ENCODE assay signal across 24 mouse cellular contexts in the genomic region with DNA sequence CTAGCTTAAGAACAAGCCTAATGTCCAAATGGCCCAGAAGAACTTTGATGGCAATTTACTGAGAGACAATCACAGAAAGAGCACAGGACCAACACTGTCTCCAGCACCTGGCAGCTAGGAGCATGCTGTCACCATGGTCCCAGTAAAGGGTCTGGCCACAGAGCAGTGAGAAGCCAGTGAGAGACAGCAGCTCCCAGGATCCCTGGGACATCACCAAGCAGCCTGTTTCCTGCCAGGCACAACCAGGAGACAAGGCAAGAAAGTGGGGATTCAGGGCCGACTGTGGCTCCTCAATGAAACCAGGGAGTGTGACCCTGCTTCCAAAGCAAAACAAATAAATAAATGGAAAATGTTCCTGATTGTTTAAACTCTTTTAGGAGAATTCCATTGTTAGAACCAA. TPM values are rescaled to one million over a fixed set of nuclear protein-coding genes. Genes with fewer than 3 reads are reported as not detected.
DNase-seq lines count a peak whose midpoint lies in the region; ATAC-seq and TF ChIP-seq lines count a peak whose summit lies in the region.
"Had no signal": no experiment of that assay in that cellular context is flagged by ENCODE, and none has a peak within 500 bp of the region (broad histone marks: within the 10 kb centered on the region; RNA-seq: fewer than 3 reads in every experiment).

No protein-coding gene starts in this region.

- ATAC-seq in hindbrain, embryonic 12.5 days (ENCODE audit: low FRiP score) = no peak
- no peak for ATAC-seq in midbrain, postnatal 0 days (ENCODE audit: low FRiP score)
- no peak for ATAC-seq in intestine, postnatal 0 days
- ATAC-seq: liver, postnatal 0 days had no signal

- H3K27me3 ChIP-seq in hindbrain, embryonic 10.5 days (ENCODE audit: insufficient read depth, poor library complexity, severe bottlenecking) = no peaks in the 10 kb centered on the region
- no peaks in the 10 kb centered on the region for H3K27me3 ChIP-seq in hindbrain, embryonic 12.5 days
- no peaks in the 10 kb centered on the region for H3K27me3 ChIP-seq in midbrain, embryonic 10.5 days (ENCODE audit: low read depth, poor library complexity, severe bottlenecking)
- H3K27me3 ChIP-seq in midbrain, postnatal 0 days (ENCODE audit: insufficient read depth, low read length) = no peaks in the 10 kb centered on the region
- H3K27me3 ChIP-seq in intestine, postnatal 0 days (replicated peaks; ENCODE audit: control insufficient read depth, insufficient read depth, low read length) = no peaks in the 10 kb centered on the region
- H3K27me3 ChIP-seq: embryonic facial prominence, embryonic 13.5 days; stomach, embryonic 15.5 days had no signal

- peak overlapping the region; percentile 85 for H3K27ac ChIP-seq in gastrocnemius, adult 2 months
- peak overlapping the region; percentile 23; the same call in 1 of the 2 replicates for H3K27ac ChIP-seq in hindbrain, embryonic 10.5 days
- no peak overlapping the region for H3K27ac ChIP-seq in hindbrain, embryonic 12.5 days
- peak overlapping the region; percentile 74 for H3K27ac ChIP-seq in midbrain, embryonic 10.5 days (replicated peaks)
- H3K27ac ChIP-seq in midbrain, postnatal 0 days (ENCODE audit: low read depth, low read length) = no peak overlapping the region
- no peak overlapping the region for H3K27ac ChIP-seq in intestine, postnatal 0 days (ENCODE audit: low read depth, low read length)
- H3K27ac ChIP-seq: embryonic facial prominence, embryonic 13.5 days; left cerebral cortex, adult 2 months; stomach, embryonic 15.5 days had no signal

- no peak for TF ChIP-seq CTCF in gastrocnemius, adult 2 months (IDR thresholded peaks at IDR 0.05)
- TF ChIP-seq CTCF in midbrain, postnatal 0 days (IDR thresholded peaks at IDR 0.05) = no peak
- TF ChIP-seq CTCF in intestine, postnatal 0 days (IDR thresholded peaks at IDR 0.05; ENCODE audit: low read depth) = no peak

- no peak overlapping the region for H3K4me3 ChIP-seq in gastrocnemius, adult 2 months
- H3K4me3 ChIP-seq in hindbrain, embryonic 10.5 days = no peak overlapping the region
- H3K4me3 ChIP-seq in hindbrain, embryonic 12.5 days = no peak overlapping the region
- H3K4me3 ChIP-seq in midbrain, embryonic 10.5 days = no peak overlapping the region
- no peak overlapping the region for H3K4me3 ChIP-seq in midbrain, postnatal 0 days (ENCODE audit: low read depth, low read length)
- no peak overlapping the region for H3K4me3 ChIP-seq in intestine, postnatal 0 days (ENCODE audit: low read depth, low read length)
- H3K4me3 ChIP-seq: embryonic facial prominence, embryonic 13.5 days; left cerebral cortex, adult 2 months; stomach, embryonic 15.5 days had no signal

- DNase-seq in gastrocnemius, adult 2 months = peak; percentile 15
- DNase-seq in gastrocnemius, postnatal 25 days = no peak
- no peak for DNase-seq in hindbrain, embryonic 10.5 days (ENCODE audit: low spot score)
- no peak for DNase-seq in midbrain, embryonic 10.5 days (ENCODE audit: low spot score)
- no peak for DNase-seq in midbrain, postnatal 0 days (ENCODE audit: low spot score)
- DNase-seq: adrenal gland, postnatal 25 days; B cell, adult 2 months; cerebellum, adult 11 months; heart, postnatal 36 days; kidney, adult 8-10 months; kidney, postnatal 36 days; left cerebral cortex, postnatal 4 days; liver; liver, postnatal 0 days; lung, postnatal 4 days; midbrain, embryonic 14.5 days; retina, postnatal 1 day; thymus, adult 2 months had no signal

- H3K36me3 ChIP-seq in hindbrain, embryonic 10.5 days = peaks cover 38% of the 10 kb centered on the region
- peaks cover 33% of the 10 kb centered on the region for H3K36me3 ChIP-seq in hindbrain, embryonic 12.5 days
- H3K36me3 ChIP-seq in midbrain, embryonic 10.5 days = peaks cover 41% of the 10 kb centered on the region
- H3K36me3 ChIP-seq in midbrain, postnatal 0 days (ENCODE audit: insufficient read depth, low read length) = peaks cover 34% of the 10 kb centered on the region
- H3K36me3 ChIP-seq in intestine, postnatal 0 days (ENCODE audit: control insufficient read depth, insufficient read depth) = peaks cover 41% of the 10 kb centered on the region

- H3K9ac ChIP-seq in hindbrain, embryonic 12.5 days = no peak overlapping the region
- no peak overlapping the region for H3K9ac ChIP-seq in midbrain, postnatal 0 days (replicated peaks; ENCODE audit: low read length, poor library complexity, severe bottlenecking)
- no peak overlapping the region for H3K9ac ChIP-seq in intestine, postnatal 0 days (ENCODE audit: low read depth, low read length)
- H3K9ac ChIP-seq: embryonic facial prominence, embryonic 13.5 days; liver, postnatal 0 days; stomach, embryonic 15.5 days had no signal

- H3K4me1 ChIP-seq in hindbrain, embryonic 10.5 days (replicated peaks) = peaks cover 63% of the 10 kb centered on the region
- H3K4me1 ChIP-seq in hindbrain, embryonic 12.5 days = peaks cover 47% of the 10 kb centered on the region
- peaks cover 63% of the 10 kb centered on the region for H3K4me1 ChIP-seq in midbrain, embryonic 10.5 days
- peaks cover 4% of the 10 kb centered on the region; the same call in 1 of the 2 replicates for H3K4me1 ChIP-seq in midbrain, postnatal 0 days (ENCODE audit: insufficient read depth, low read length)
- peaks cover 14% of the 10 kb centered on the region; the same call in 1 of the 2 replicates for H3K4me1 ChIP-seq in intestine, postnatal 0 days (replicated peaks; ENCODE audit: control insufficient read depth, insufficient read depth, low read length)

- no peak overlapping the region for H3K4me2 ChIP-seq in hindbrain, embryonic 12.5 days (replicated peaks)
- no peak overlapping the region for H3K4me2 ChIP-seq in midbrain, postnatal 0 days (ENCODE audit: low read depth, low read length, poor library complexity, severe bottlenecking)
- H3K4me2 ChIP-seq in intestine, postnatal 0 days (replicated peaks; ENCODE audit: low read depth) = no peak overlapping the region
- H3K4me2 ChIP-seq: embryonic facial prominence, embryonic 13.5 days; stomach, embryonic 15.5 days had no signal

- intact Hi-C loops in gastrocnemius, adult 2 months (cut with DNase I) = loop anchor here (10.0 kb wide), 1 partner anchor 515 kb away; no protein-coding TSS in a partner anchor

- no peaks in the 10 kb centered on the region for H3K9me3 ChIP-seq in hindbrain, embryonic 10.5 days
- H3K9me3 ChIP-seq in hindbrain, embryonic 12.5 days (replicated peaks) = no peaks in the 10 kb centered on the region
- no peaks in the 10 kb centered on the region for H3K9me3 ChIP-seq in midbrain, embryonic 10.5 days (replicated peaks)
- H3K9me3 ChIP-seq in midbrain, postnatal 0 days (ENCODE audit: low read length) = no peaks in the 10 kb centered on the region
- H3K9me3 ChIP-seq in intestine, postnatal 0 days (ENCODE audit: control insufficient read depth) = no peaks in the 10 kb centered on the region
- H3K9me3 ChIP-seq: embryonic facial prominence, embryonic 13.5 days; stomach, embryonic 15.5 days had no signal

- 65% methylated on average over 1 of the region's 1 CpGs for WGBS in hindbrain, embryonic 10.5 days
- WGBS in hindbrain, embryonic 12.5 days = 55% methylated on average over 1 of the region's 1 CpGs
- 74% methylated on average over 1 of the region's 1 CpGs for WGBS in midbrain, embryonic 10.5 days
- 40% methylated on average over 1 of the region's 1 CpGs for WGBS in midbrain, postnatal 0 days
- 46% methylated on average over 1 of the region's 1 CpGs for WGBS in intestine, postnatal 0 days

RNA-seq across cellular contexts. Expression of gene Mapkapk2, which starts 38.2 kb away (rescaled TPM):
- 100 to 1,000 TPM; 203 to 251 TPM for total RNA-seq in gastrocnemius, adult 2 months (2021)
- 100 to 1,000 TPM; 193 to 219 TPM for total RNA-seq in gastrocnemius, postnatal 25 days (2021)
- polyA plus RNA-seq in hindbrain, embryonic 10.5 days (2016; fragmentation: Nextera tagmentation; extraction: Ambion mirVana) = 47.0 and 51.1 TPM in 2 replicates
- 50.3 and 52.4 TPM in 2 replicates for polyA plus RNA-seq in hindbrain, embryonic 12.5 days (2016; fragmentation: Nextera tagmentation; extraction: Ambion mirVana)
- polyA plus RNA-seq in midbrain, embryonic 10.5 days (2016; fragmentation: Nextera tagmentation; extraction: Ambion mirVana) = 50.9 and 55.7 TPM in 2 replicates
- total RNA-seq in midbrain, postnatal 0 days (2014; rRNA removed) = 44.2 and 48.1 TPM in 2 replicates
- polyA plus RNA-seq in midbrain, postnatal 0 days (2015; fragmentation: Nextera tagmentation; extraction: Ambion mirVana) = 13.7 and 13.8 TPM in 2 replicates
- 34.9 and 35.9 TPM in 2 replicates for polyA plus RNA-seq in intestine, postnatal 0 days (2015; fragmentation: Nextera tagmentation; extraction: Ambion mirVana)

RNA-seq across cellular contexts. Expression of gene Il10, which starts 39.8 kb away (rescaled TPM):
- total RNA-seq in gastrocnemius, adult 2 months (2021) = not detected
- total RNA-seq in gastrocnemius, postnatal 25 days (2021) = not detected
- polyA plus RNA-seq in hindbrain, embryonic 10.5 days (2016; fragmentation: Nextera tagmentation; extraction: Ambion mirVana) = not detected in 2 replicates
- not detected in 2 replicates for polyA plus RNA-seq in hindbrain, embryonic 12.5 days (2016; fragmentation: Nextera tagmentation; extraction: Ambion mirVana)
- not detected in 2 replicates for polyA plus RNA-seq in midbrain, embryonic 10.5 days (2016; fragmentation: Nextera tagmentation; extraction: Ambion mirVana)
- total RNA-seq in midbrain, postnatal 0 days (2014; rRNA removed) = not detected in 2 replicates
- not detected in 2 replicates for polyA plus RNA-seq in midbrain, postnatal 0 days (2015; fragmentation: Nextera tagmentation; extraction: Ambion mirVana)
- not detected in 2 replicates for polyA plus RNA-seq in intestine, postnatal 0 days (2015; fragmentation: Nextera tagmentation; extraction: Ambion mirVana)
- total RNA-seq: adrenal gland, postnatal 25 days; gastrocnemius, postnatal 4 days; heart, postnatal 36 days; left cerebral cortex, adult 2 months had no signal
- polyA plus RNA-seq: embryonic facial prominence, embryonic 13.5 days; midbrain, embryonic 14.5 days; stomach, embryonic 15.5 days had no signal

Comparison
In these comparisons a context has a peak if more than half of its experiments do, and no peak if none do; other contexts are left out.
1. H3K27ac ChIP-seq: peak in gastrocnemius, adult 2 months (single experiment), hindbrain, embryonic 10.5 days (single experiment) and midbrain, embryonic 10.5 days (single experiment); none in hindbrain, embryonic 12.5 days (single experiment), midbrain, postnatal 0 days (single experiment) and intestine, postnatal 0 days (single experiment).